Mouse (Mus musculus) cerebellum, adult 11-12 months (tissue): Measurements from ENCODE around the gene Ecsit.

ENCODE experiments used
- DNase-seq: peaks from one replicate; pipeline ENCODE4 v3.0.0; 2022

Gene Ecsit

GRCm38 (mm10) chr9:22050351-22050889 lies 34.8 kb downstream of the Ecsit start:
- peak; percentile 92 for DNase-seq

DNA sequence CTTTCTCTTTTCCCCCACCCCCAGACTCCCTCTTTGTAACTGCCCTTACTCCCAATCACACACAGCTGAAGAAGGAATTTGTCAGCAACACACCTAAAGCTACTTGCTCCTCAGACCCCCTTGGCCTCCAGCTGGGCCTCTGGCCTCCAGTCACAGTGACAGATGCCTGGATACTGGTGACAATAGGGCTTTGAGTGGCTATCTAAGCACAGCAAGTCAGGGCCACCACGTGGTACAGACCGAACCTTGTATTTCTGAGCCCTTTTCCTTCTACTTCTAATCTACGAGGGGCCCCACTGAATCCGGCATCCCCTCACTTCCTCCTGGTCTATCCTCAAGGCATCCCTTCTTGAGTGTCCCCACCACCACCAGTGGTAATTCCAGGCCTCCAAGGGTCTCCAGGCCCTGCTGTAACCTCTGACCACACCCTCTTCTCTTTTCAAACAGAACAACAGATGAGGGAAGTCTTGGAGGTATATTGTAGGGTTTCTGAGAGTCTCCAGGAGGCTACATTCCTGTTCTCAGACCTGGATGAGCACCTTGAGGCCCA lies 35.4 kb downstream of the Ecsit start:
- DNase-seq, result peak; percentile 74

- peak; percentile 67 for DNase-seq
These were observed 35.9 kb downstream of the Ecsit start for GRCm38 (mm10) chr9:22049315-22049714.

GRCm38 (mm10) chr9:22047329-22047728 lies 37.9 kb downstream of the Ecsit start:
- DNase-seq, result peak; percentile 41

GRCm38 (mm10) chr9:22041832-22042231 lies 43.4 kb downstream of the Ecsit start:
- no peak for DNase-seq

DNA sequence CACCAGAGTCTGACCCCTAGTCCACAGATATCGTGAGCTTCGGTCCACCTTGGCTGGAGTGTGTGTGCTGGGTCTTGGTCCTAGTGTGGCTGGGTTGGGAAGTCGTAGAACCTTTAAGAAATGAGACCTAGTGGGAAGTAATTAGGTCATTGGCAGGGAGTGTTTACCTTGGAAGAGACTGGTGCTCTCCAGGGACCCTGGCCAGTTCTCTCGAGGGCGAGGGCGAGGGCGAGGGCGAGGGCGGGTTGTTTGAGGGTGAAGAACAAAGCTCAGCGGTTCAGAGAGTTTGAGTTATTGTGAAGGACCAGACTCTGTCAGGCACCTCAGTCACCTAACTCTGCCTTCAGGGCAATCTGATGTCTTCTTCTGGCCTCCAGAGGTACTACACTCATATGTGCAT lies 47.4 kb downstream of the Ecsit start:
- DNase-seq, result no peak

DNA sequence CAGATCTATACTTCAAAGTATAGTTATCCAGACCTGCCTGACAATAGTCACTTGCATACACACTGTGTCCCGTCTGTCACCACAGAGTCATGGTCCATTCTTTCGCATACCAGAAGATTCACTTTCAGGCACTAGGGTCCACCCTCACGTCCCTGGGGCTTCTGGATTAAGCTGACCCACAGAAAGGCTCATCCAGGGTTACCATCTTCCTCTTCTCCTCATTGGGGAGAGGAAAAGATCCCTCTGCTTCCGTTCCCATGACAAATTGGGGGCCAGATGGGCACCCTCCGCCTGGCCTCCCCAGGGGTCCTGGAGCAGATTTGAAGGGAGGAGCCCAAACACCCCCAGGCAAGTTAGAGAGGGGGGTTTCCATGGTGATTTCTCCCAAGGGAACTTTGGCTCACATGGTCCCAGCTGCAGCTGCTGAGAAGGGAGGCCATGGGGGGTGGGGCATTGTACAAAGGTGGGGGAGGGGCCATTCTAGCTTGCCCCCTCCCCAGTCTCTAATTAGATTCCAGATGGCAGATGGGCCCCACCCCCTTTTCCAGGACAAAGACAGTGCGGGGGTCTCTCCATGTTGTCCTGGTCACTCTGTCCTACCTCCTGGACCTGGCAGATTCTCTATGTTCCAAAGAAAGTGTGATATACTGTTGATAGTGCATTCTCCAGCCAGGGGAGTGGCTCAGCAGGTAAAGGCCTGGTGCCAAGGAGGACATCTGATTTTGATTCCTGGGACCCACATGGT lies 49.8 kb downstream of the Ecsit start:
- DNase-seq, result no peak

DNA sequence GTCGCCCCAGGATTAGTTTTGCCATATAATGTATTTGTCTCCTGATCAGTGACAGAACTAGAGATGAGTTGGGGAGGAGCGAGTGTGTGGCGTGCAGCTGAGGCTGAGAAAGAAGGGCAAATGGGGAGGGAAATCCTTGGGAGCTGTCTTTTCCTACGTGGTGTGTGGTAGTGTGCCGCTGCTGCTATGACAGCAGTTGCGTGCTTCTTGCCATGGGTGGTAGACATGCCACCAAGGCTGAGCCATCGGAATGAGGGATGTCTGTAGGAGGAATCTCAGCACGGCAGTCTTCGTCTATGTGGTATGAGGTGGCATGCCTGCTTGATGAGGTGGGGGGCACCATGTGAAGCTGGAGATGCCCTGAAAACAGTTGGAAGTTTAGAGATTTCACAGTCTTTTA lies 54.9 kb downstream of the Ecsit start:
- DNase-seq, result no peak

- no peak for DNase-seq
These were observed 56.8 kb downstream of the Ecsit start for GRCm38 (mm10) chr9:22028467-22028866.

DNA sequence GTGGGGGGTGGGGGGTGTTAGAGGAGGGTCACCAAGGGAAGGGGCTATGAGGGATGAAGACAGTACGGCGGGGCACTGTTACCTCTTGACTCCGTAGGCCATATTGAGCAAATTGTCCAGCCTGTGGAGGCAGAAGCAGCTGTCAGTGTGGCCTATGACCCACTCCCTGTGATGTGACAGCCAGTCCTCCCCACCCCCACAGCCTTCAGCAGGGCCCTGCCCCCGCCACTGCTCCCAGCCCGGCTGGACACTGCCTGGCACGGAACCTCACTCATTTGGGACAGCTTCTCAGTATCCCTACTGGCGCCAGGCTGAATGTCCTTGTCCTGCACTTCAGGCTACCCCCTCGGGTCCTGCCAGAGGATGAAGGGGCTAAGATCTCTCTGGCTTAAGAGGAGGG lies 60.6 kb downstream of the Ecsit start:
- no peak for DNase-seq
